Mouse (Mus musculus) thymus, postnatal 36 days (tissue): Measurements from ENCODE around the gene Pld5.

ENCODE experiments used
- DNase-seq, 2 experiments: peaks; one replicate each; pipeline ENCODE4 v3.0.0; 2022; ENCODE audit warnings: mixed read lengths in 2 of 2

Gene Pld5

GRCm38 (mm10) chr1:175938731-175939130 is 336.4 kb downstream of the Pld5 start:
- DNase-seq, result no peak

GRCm38 (mm10) chr1:175936282-175936737 is 338.8 kb downstream of the Pld5 start:
- DNase-seq, result peak in 1 of 2 experiments; percentile 2

GRCm38 (mm10) chr1:175931391-175931790 is 343.7 kb downstream of the Pld5 start:
- DNase-seq, result no peak

- peak; percentile 42 to 49 for DNase-seq
These were observed 351.0 kb downstream of the Pld5 start for GRCm38 (mm10) chr1:175923848-175924787.

GRCm38 (mm10) chr1:175921091-175921490 is 354.0 kb downstream of the Pld5 start:
- DNase-seq, result no peak

- DNase-seq, result no peak
These were observed 355.1 kb downstream of the Pld5 start, which contains the start of gene Gm38100 for GRCm38 (mm10) chr1:175920029-175920428. Gene Gm38100, plus strand, starts transcription at chr1:175920329.

- DNase-seq, result no peak
These were observed 361.3 kb downstream of the Pld5 start for GRCm38 (mm10) chr1:175913728-175914303.
